Mouse (Mus musculus): Measurements from ENCODE around the gene Lhx9.

- TF ChIP-seq CTCF (IDR thresholded peaks at IDR 0.05; ENCODE audit: borderline replicate concordance, insufficient read depth, low read depth, low read length) (no peak), POLR2A (IDR thresholded peaks at IDR 0.05; ENCODE audit: borderline replicate concordance, insufficient read depth, low read length) (no peak)
Observed at GRCm38 (mm10) chr1:138842756-138843155, 5.6 kb downstream of the Lhx9 start.
